Mouse (Mus musculus): ENCODE results near the gene Gm13288. TPM values are rescaled to one million over a fixed set of nuclear protein-coding genes. Genes with fewer than 3 reads are reported as not detected.
"Not testable (repeated sequence)": the region's sequence is repeated elsewhere in the genome, so short reads cannot be mapped to it uniquely, and the experiment has no call there.

Gene Gm13288
- polyA plus RNA-seq, 1 experiment from 2014 or later = 0.08 TPM

DNA sequence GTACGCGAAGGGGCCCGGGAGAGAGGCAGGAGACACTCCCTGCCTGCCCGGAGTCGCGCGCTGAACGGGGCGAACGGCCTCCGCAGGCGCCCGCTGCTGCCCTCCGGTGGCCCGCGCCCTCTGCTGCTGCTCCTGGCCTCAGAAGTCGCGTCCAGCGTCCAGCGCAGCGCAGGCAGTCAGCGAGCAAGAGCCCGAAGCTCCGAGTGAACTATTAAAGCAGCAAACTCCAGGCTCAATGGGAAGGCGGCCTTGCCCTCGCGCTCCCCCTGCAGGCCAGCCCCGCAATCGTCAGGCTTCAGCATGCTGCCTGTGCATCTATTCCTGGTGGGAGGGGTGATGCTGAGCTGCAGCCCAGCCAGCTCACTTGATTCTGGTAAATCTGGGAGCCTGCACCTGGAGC is 25.8 kb upstream of the Gm13288 start, which contains the start of gene Gm13272:
Gm13272 (plus strand) TSS at position 301 of the 400 bp plus-strand sequence.
- not testable (repeated sequence) for H3K27ac ChIP-seq; H3K4me2 ChIP-seq; H3K9me3 ChIP-seq (replicated peaks); H3K9ac ChIP-seq; H3K4me3 ChIP-seq; H3K4me1 ChIP-seq (replicated peaks); H3K27me3 ChIP-seq; ATAC-seq (replicated peaks; ENCODE audit: insufficient number of reproducible peaks, insufficient read depth, low FRiP score, low read depth); H3K36me3 ChIP-seq
- no CpG with 5 or more reads among the region's 29 CpGs for WGBS

DNA sequence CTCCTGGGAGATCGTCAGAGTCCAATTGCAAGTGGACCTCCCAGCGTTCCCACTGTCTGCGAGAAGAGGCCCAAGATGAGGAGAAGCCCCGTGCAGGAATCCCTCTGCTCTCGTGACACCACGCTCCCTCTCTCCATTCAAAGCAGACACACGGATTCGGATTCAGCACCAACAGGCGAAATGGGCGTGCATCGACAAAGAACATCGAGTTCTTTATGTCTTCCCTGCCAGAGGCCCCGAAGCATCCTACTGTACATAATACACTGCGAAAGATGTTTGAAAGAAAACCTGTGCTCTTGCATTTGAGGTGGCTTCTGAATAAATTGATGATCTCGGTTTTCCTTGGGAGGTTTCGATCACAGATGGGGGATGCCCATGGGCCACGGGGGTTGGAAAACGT is 25.0 kb upstream of the Gm13288 start:
- not testable (repeated sequence) for H3K9me3 ChIP-seq (replicated peaks); ATAC-seq (replicated peaks; ENCODE audit: insufficient number of reproducible peaks, insufficient read depth, low FRiP score, low read depth); H3K4me2 ChIP-seq; H3K27me3 ChIP-seq; H3K36me3 ChIP-seq; H3K4me1 ChIP-seq (replicated peaks); H3K9ac ChIP-seq; H3K27ac ChIP-seq; H3K4me3 ChIP-seq
- WGBS = 45% methylated on average over 16 of the region's 18 CpGs

DNA sequence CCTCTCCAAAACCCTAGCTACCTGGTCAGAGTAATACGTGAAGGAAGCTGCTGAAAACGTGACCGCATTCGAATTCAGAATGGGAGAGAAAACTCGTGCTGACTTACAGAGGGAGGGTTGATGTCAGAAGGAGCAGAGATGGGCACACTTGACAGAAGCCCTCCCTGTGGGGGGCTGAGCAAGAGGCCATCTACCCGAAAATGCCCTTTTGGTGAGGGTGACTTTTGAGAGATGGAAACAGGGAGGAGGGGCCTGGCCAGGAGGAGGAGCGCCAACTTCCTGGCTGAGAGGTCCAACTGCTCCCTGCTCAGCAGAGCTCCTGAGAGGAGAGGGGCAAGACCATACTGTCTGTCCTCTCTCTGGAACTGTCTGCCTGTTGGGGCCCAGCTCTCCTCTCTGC is 23.5 kb upstream of the Gm13288 start, which contains the start of gene Ifnz:
Ifnz (plus strand) TSS at position 301 of the 400 bp plus-strand sequence.
- H3K27ac ChIP-seq = peak within 1 kb of the TSS; percentile 73
- not testable (repeated sequence) for H3K4me1 ChIP-seq (replicated peaks); H3K9me3 ChIP-seq (replicated peaks); H3K9ac ChIP-seq; H3K27me3 ChIP-seq; H3K36me3 ChIP-seq; ATAC-seq (replicated peaks; ENCODE audit: insufficient number of reproducible peaks, insufficient read depth, low FRiP score, low read depth)
- 12% methylated on average over 5 of the region's 7 CpGs for WGBS
- H3K4me3 ChIP-seq = peak within 1 kb of the TSS; percentile 30
- H3K4me2 ChIP-seq = peak within 1 kb of the TSS; percentile 56

DNA sequence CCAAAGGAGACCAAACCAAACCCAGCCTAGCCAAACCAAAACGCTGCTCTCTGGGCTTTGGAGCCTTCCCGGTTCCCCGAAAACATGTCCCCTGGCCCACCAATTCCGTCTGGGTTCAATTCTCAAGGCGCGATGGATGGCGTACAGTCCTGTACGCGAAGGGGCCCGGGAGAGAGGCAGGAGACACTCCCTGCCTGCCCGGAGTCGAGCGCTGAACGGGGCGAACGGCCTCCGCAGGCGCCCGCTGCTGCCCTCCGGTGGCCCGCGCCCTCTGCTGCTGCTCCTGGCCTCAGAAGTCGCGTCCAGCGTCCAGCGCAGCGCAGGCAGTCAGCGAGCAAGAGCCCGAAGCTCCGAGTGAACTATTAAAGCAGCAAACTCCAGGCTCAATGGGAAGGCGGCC is 23.0 kb upstream of the Gm13288 start:
- not testable (repeated sequence) for H3K9me3 ChIP-seq (replicated peaks); H3K9ac ChIP-seq; H3K27me3 ChIP-seq; H3K36me3 ChIP-seq; H3K4me1 ChIP-seq (replicated peaks); ATAC-seq (replicated peaks; ENCODE audit: insufficient number of reproducible peaks, insufficient read depth, low FRiP score, low read depth)
- H3K27ac ChIP-seq = peak overlapping the region; percentile 73
- H3K4me3 ChIP-seq = peak overlapping the region; percentile 30
- 0% methylated on average over 11 of the region's 31 CpGs for WGBS
- peak overlapping the region; percentile 56 for H3K4me2 ChIP-seq

DNA sequence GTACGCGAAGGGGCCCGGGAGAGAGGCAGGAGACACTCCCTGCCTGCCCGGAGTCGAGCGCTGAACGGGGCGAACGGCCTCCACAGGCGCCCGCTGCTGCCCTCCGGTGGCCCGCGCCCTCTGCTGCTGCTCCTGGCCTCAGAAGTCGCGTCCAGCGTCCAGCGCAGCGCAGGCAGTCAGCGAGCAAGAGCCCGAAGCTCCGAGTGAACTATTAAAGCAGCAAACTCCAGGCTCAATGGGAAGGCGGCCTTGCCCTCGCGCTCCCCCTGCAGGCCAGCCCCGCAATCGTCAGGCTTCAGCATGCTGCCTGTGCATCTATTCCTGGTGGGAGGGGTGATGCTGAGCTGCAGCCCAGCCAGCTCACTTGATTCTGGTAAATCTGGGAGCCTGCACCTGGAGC is 19.9 kb upstream of the Gm13288 start, which contains the start of gene Gm13276:
Gm13276 (plus strand) TSS at position 301 of the 400 bp plus-strand sequence.
- H3K4me3 ChIP-seq; H3K27me3 ChIP-seq; H3K4me2 ChIP-seq; H3K9ac ChIP-seq; H3K36me3 ChIP-seq; H3K4me1 ChIP-seq (replicated peaks); H3K27ac ChIP-seq; ATAC-seq (replicated peaks; ENCODE audit: insufficient number of reproducible peaks, insufficient read depth, low FRiP score, low read depth); H3K9me3 ChIP-seq (replicated peaks): not testable (repeated sequence)
- WGBS = no CpG with 5 or more reads among the region's 27 CpGs

DNA sequence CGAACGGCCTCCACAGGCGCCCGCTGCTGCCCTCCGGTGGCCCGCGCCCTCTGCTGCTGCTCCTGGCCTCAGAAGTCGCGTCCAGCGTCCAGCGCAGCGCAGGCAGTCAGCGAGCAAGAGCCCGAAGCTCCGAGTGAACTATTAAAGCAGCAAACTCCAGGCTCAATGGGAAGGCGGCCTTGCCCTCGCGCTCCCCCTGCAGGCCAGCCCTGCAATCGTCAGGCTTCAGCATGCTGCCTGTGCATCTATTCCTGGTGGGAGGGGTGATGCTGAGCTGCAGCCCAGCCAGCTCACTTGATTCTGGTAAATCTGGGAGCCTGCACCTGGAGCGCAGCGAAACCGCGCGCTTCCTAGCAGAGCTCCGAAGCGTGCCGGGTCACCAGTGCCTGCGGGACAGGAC is 16.9 kb upstream of the Gm13288 start, which contains the start of gene Gm13277:
Gm13277 (plus strand) TSS at position 231 of the 400 bp plus-strand sequence.
- not testable (repeated sequence) for H3K36me3 ChIP-seq; H3K4me3 ChIP-seq; H3K27ac ChIP-seq; H3K9me3 ChIP-seq (replicated peaks); H3K4me2 ChIP-seq; H3K4me1 ChIP-seq (replicated peaks); H3K9ac ChIP-seq; H3K27me3 ChIP-seq; ATAC-seq (replicated peaks; ENCODE audit: insufficient number of reproducible peaks, insufficient read depth, low FRiP score, low read depth)
- WGBS = 0% methylated on average over 4 of the region's 28 CpGs

DNA sequence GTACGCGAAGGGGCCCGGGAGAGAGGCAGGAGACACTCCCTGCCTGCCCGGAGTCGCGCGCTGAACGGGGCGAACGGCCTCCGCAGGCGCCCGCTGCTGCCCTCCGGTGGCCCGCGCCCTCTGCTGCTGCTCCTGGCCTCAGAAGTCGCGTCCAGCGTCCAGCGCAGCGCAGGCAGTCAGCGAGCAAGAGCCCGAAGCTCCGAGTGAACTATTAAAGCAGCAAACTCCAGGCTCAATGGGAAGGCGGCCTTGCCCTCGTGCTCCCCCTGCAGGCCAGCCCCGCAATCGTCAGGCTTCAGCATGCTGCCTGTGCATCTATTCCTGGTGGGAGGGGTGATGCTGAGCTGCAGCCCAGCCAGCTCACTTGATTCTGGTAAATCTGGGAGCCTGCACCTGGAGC is 14.1 kb upstream of the Gm13288 start, which contains the start of gene Gm13278:
Gm13278 (plus strand) TSS at position 301 of the 400 bp plus-strand sequence.
- not testable (repeated sequence) for ATAC-seq (replicated peaks; ENCODE audit: insufficient number of reproducible peaks, insufficient read depth, low FRiP score, low read depth); H3K4me1 ChIP-seq (replicated peaks); H3K9me3 ChIP-seq (replicated peaks); H3K9ac ChIP-seq; H3K27ac ChIP-seq; H3K36me3 ChIP-seq; H3K4me3 ChIP-seq; H3K27me3 ChIP-seq; H3K4me2 ChIP-seq
- WGBS = no CpG with 5 or more reads among the region's 28 CpGs

DNA sequence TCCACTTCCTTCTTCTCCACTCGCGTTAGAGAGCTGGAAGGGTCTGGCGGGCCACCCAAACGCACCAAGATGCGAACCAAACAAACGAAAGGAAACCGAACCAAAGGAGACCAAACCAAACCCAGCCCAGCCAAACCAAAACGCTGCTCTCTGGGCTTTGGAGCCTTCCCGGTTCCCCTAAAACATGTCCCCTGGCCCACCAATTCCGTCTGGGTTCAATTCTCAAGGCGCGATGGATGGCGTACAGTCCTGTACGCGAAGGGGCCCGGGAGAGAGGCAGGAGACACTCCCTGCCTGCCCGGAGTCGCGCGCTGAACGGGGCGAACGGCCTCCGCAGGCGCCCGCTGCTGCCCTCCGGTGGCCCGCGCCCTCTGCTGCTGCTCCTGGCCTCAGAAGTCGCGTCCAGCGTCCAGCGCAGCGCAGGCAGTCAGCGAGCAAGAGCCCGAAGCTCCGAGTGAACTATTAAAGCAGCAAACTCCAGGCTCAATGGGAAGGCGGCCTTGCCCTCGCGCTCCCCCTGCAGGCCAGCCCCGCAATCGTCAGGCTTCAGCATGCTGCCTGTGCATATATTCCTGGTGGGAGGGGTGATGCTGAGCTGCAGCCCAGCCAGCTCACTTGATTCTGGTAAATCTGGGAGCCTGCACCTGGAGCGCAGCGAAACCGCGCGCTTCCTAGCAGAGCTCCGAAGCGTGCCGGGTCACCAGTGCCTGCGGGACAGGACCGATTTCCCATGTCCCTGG is 11.2 kb upstream of the Gm13288 start, which contains the start of gene Gm13275:
Gm13275 (plus strand) TSS at position 552 of the 740 bp plus-strand sequence.
- WGBS = 0% methylated on average over 14 of the region's 52 CpGs
- not testable (repeated sequence) for H3K4me3 ChIP-seq; ATAC-seq (replicated peaks; ENCODE audit: insufficient number of reproducible peaks, insufficient read depth, low FRiP score, low read depth); H3K9me3 ChIP-seq (replicated peaks); H3K36me3 ChIP-seq; H3K9ac ChIP-seq; H3K27ac ChIP-seq; H3K27me3 ChIP-seq; H3K4me2 ChIP-seq; H3K4me1 ChIP-seq (replicated peaks)

DNA sequence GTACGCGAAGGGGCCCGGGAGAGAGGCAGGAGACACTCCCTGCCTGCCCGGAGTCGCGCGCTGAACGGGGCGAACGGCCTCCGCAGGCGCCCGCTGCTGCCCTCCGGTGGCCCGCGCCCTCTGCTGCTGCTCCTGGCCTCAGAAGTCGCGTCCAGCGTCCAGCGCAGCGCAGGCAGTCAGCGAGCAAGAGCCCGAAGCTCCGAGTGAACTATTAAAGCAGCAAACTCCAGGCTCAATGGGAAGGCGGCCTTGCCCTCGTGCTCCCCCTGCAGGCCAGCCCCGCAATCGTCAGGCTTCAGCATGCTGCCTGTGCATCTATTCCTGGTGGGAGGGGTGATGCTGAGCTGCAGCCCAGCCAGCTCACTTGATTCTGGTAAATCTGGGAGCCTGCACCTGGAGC is 8.2 kb upstream of the Gm13288 start, which contains the start of gene Gm13279:
Gm13279 (plus strand) TSS at position 301 of the 400 bp plus-strand sequence.
- not testable (repeated sequence) for H3K36me3 ChIP-seq; H3K4me1 ChIP-seq (replicated peaks); H3K27me3 ChIP-seq; H3K9me3 ChIP-seq (replicated peaks); ATAC-seq (replicated peaks; ENCODE audit: insufficient number of reproducible peaks, insufficient read depth, low FRiP score, low read depth); H3K4me2 ChIP-seq; H3K9ac ChIP-seq; H3K27ac ChIP-seq; H3K4me3 ChIP-seq
- no CpG with 5 or more reads among the region's 28 CpGs for WGBS

DNA sequence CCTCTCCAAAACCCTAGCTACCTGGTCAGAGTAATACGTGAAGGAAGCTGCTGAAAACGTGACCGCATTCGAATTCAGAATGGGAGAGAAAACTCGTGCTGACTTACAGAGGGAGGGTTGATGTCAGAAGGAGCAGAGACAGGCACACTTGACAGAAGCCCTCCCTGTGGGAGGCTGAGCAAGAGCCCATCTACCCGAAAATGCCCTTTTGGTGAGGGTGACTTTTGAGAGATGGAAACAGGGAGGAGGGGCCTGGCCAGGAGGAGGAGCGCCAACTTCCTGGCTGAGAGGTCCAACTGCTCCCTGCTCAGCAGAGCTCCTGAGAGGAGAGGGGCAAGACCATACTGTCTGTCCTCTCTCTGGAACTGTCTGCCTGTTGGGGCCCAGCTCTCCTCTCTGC is 6.0 kb upstream of the Gm13288 start, which contains the start of gene Gm13285:
Gm13285 (plus strand) TSS at position 301 of the 400 bp plus-strand sequence.
- H3K9me3 ChIP-seq (replicated peaks); H3K4me2 ChIP-seq; H3K4me3 ChIP-seq; H3K27me3 ChIP-seq; H3K36me3 ChIP-seq; ATAC-seq (replicated peaks; ENCODE audit: insufficient number of reproducible peaks, insufficient read depth, low FRiP score, low read depth); H3K9ac ChIP-seq; H3K27ac ChIP-seq; H3K4me1 ChIP-seq (replicated peaks): not testable (repeated sequence)
- 8% methylated on average over 6 of the region's 7 CpGs for WGBS

DNA sequence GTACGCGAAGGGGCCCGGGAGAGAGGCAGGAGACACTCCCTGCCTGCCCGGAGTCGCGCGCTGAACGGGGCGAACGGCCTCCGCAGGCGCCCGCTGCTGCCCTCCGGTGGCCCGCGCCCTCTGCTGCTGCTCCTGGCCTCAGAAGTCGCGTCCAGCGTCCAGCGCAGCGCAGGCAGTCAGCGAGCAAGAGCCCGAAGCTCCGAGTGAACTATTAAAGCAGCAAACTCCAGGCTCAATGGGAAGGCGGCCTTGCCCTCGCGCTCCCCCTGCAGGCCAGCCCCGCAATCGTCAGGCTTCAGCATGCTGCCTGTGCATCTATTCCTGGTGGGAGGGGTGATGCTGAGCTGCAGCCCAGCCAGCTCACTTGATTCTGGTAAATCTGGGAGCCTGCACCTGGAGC is 2.4 kb upstream of the Gm13288 start, which contains the start of gene Gm13287:
Gm13287 (plus strand) TSS at position 301 of the 400 bp plus-strand sequence.
- not testable (repeated sequence) for H3K9ac ChIP-seq; ATAC-seq (replicated peaks; ENCODE audit: insufficient number of reproducible peaks, insufficient read depth, low FRiP score, low read depth); H3K36me3 ChIP-seq; H3K9me3 ChIP-seq (replicated peaks); H3K4me3 ChIP-seq; H3K27me3 ChIP-seq; H3K4me1 ChIP-seq (replicated peaks); H3K27ac ChIP-seq
- WGBS = no CpG with 5 or more reads among the region's 29 CpGs
- 0 out of 2 replicates have a peak within 1 kb of the TSS, but pooled peaks have one; percentile 27 for H3K4me2 ChIP-seq

Measured in heart, embryonic 15.5 days (tissue).